Mouse (Mus musculus): Measurements from ENCODE around the gene Timp3.
"Not testable (repeated sequence)": the region's sequence is repeated elsewhere in the genome, so short reads cannot be mapped to it uniquely, and the experiment has no call there.

Gene Timp3

DNA sequence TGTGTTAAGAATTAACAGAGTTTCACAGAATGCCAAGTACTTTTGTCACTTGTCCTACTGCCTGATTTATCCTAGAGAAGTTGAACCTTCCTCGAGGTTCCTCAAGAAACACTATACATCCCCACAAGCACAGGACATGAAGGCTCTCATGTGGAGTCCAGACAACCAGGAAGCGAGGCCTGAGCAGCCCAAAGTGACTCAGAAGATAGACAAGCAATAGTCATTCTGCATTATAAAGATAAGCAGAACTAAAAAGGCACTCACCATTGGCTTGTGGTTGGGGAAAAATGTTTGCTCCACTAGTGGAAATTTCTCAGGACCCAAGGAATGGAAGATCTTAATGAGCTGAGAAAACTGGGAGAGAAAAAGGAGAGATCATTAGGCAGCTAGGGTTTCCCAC lies 51.1 kb downstream of the Timp3 start:
- DNase-seq (ENCODE audit: inconsistent ontology term), result no peak

DNA sequence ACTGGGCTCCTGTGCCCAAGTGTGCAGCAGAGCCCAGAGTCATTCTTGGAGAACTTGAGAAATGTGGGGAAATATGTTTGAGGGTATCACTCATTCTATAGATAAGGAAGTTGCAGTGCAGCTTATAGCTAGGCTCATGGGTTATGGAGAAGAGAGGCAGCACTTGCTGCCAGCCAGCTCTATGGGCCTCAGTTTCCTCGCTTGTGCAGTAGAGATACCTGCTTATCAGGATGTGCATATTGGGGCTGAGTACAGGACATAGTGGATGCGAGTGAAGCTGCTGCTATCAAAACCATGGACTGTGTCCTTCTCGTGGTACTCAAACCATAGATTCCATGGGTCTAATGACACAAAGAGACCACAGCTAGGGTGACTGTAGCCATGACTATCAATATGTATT lies 52.3 kb downstream of the Timp3 start:
- no peak for DNase-seq (ENCODE audit: inconsistent ontology term)

DNA sequence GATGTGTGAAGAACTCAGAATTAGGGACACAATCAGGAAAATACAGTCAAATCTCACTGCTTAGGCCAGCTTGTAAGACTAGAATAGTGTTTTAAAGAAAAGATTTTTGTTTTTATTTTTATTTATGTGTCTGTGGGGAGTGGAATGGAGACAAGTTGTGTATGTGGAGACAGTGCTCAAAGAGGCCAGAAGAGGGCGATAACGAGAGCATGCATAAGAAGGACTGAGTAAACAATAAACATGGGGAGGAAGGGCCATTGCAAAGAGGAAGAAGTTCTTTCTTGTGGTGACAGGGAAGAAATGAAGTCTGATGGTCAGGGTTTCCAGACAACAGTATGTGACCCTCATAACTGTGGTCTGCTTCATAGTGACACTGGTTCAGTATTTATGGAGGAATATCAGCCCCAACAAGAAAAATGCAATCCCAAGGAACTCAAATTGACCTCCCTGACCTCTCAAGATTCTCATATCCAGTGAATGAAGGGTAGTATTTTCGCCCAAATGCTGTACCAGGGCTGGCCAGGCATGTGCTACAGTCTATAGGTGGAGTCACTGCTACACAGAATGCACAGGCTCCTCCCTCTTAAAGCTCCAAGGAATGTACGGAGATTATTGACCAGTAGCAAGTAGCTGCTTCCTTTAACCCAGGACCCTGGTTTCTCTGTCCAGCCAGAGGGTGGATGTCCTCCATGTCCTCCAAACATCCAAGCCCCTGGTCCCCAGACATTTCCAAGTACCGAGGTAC lies 56.8 kb downstream of the Timp3 start:
- DNase-seq (ENCODE audit: inconsistent ontology term), result no peak

DNA sequence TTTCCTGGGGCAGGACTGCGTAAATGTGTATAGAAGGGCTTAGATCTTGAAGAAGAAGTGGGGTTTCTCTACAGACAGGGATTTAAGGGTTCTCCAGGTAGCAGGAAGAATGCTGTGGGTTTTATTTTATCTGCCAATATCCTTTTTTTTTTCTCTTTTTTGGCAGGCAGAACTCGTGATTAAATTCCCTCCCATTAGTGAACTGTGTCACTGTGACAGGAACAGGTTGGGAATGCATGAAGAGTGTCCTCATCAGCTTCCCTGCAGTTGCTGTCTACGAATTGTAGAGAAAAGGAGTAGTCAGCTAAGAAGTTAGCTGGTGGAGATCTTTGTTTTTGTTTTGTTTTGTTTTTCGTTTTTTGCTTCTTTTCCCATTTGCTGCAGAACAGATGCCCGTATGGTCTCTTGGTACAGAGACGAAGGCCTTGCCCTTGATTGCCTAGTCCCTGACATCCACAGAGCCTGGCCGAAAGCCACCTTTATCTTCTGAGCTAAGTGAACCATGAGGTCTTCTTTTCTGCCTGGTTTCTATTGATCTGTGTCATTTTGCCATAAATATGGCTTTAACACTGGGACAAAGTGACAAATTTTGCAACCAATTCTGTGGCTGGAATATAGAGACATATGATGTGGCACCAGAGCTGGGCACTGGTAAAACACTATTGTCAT lies 58.3 kb downstream of the Timp3 start:
- no peak for DNase-seq (ENCODE audit: inconsistent ontology term)

DNA sequence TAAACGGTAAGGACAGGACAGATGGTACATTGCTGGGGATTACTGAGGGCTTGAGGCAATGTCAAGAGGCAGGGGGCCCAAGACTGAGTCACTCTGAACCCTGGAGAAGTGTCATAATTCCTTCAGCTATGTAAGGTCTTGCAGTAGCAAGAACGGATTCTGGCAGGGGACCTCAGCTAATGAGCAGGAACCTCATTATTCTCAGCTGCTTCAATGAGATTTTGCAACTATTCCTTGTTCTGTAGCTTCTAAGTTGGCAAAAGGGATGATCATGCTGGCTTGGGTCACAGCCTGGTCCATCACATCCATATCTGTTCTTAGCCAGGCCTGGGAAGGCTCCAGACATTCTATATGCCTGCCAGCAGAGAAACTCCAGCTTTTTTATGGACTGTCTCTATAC lies 59.0 kb downstream of the Timp3 start:
- DNase-seq (ENCODE audit: inconsistent ontology term), result peak; percentile 90

DNA sequence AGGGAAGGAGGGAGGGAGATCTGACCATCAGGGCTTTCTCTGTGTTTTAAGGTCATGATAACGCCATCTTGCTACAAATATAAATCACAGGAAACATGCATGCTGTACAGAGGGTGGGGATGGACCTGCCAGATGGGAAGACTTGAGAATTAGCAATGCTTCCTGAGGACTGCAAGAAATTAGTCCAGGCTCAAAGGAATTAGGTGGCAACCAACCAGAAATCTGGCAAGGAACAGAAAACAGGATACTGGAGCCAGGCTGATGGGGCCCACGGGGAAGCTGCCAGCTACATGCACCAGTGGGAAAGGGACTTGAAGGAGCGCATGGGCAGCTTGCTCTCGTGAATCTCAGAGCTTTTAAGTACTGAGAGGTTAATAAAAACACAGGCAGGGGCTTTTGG lies 59.5 kb downstream of the Timp3 start:
- DNase-seq (ENCODE audit: inconsistent ontology term), result peak; percentile 72

DNA sequence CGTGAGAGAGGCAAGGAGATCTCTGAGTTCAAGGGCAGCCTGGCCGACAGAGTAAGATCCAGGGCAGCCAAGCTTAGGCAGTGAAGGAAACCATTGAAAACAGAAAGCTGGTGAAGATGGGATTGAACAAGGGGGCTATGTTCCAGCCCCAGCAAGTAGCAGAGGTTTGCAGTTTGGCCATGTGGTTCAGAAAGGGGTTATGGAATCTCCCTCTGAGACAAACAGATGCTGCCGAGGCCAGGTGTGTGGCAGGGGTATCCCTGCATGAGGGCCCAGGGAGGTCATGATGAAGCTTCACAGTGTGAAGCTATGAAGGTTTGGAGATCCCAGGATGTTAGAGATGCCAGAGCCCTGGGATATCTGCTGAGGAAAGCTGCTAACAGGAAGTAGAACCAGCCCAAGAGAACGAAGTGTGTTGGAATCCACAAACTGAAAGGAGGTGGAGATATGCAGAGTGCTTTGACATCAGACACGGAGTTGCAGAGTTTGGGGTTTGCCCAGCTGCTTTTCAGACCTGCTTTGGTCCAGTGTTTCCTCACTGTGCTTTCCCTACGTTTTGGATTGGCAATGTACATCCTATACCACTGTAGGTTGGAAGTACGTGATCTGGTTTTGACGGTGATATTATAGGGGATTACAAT lies 63.6 kb downstream of the Timp3 start:
- DNase-seq (ENCODE audit: inconsistent ontology term), result no peak

DNA sequence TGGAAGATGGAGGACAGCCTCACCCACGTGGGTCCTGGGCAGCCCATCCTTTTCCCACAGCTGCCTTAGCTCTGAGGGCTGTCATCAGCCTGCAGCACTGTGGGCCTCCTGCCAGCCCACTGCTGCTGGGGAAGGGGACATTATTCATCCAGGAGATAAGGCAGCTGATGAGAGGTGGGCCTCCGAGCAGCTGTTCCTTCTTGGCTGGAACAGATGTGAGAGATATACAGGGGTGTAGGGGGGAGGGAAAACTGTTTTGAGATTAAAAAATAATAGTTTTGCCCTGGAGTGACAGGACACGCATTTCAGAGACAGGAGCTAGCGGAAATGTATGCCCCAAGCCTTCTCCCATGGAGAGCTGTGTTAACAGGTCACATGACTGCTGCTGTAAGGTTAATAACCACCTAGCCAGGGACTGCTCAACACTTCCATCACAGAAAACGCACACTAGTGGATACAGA lies 65.5 kb downstream of the Timp3 start:
- DNase-seq (ENCODE audit: inconsistent ontology term), result no peak

DNA sequence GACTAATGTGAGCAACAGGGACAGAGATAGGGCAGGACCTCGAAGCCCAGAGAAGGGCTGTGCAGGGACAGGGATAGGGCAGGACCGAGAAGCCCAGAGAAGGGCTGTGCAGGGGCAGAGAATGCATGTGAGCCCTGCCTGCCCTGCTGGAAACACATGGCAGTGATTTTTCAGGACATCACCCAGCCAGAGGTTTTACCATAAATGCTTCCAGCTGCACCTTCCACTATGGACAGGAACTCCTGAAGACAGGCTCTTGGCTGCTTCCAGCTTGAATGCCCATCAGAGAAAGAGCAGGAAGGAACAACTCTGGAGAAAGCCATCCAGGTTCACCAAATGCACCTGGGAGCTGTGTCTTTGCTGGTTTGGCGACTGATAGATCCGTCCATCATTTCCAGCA lies 67.2 kb downstream of the Timp3 start:
- no peak for DNase-seq (ENCODE audit: inconsistent ontology term)

DNA sequence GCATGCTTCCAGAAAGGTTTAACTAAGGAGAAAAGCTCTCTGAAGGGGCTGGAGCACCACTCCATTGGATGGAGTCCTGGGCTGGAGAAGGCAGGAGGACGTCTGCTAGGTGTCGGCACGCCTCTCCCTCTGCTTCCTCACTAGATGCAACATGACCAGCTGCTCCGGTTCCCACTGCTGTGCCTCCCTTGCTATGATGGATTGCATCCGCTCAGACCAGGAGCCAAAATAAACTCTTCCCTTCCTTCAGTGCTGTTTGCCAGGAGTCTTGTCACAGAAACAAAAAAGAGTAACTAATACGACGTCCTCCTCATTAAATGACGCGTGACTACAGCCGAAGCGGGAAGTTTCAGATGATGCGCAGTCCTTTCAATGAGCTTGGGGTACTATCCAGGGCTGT lies 68.6 kb downstream of the Timp3 start:
- DNase-seq (ENCODE audit: inconsistent ontology term), result no peak

DNA sequence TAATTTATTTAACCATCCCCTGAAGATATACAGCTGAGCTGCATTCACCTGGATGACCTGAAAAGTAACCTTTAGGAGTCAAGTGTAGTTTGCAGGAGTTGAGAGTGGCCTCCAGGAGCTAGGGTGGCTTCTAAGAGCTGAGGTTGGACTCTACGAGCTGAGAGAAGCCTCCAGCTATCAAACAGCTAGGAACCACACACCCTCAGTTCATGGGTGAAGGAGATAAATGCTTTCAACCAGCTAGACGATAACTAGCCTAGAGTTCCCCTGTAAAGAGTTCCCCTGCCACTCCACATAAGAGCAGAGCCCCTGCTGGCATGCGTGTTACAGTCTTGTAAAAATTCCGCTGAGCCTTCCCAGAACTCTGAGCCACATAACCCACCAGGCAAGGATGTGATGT lies 69.2 kb downstream of the Timp3 start:
- DNase-seq (ENCODE audit: inconsistent ontology term), result no peak

DNA sequence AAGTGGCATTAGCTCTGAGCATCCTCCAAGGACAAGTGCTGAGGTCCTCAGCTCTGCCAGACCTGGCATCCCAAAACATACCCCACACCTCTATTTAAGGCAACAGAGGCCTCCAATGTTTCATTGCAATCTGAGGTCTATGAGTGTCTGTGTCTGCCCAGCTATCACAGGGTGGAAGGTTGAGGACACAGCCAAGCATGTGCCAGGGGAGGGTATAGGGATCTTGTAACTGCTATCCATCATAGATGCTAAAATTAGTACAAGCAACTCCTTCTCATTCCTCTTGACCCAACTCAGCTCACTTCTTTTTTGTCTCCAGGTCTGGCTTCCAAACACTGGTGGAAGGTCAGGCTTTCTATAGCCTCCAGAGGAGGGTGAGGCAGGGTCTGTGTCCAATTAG lies 71.4 kb downstream of the Timp3 start:
- DNase-seq (ENCODE audit: inconsistent ontology term), result no peak

DNA sequence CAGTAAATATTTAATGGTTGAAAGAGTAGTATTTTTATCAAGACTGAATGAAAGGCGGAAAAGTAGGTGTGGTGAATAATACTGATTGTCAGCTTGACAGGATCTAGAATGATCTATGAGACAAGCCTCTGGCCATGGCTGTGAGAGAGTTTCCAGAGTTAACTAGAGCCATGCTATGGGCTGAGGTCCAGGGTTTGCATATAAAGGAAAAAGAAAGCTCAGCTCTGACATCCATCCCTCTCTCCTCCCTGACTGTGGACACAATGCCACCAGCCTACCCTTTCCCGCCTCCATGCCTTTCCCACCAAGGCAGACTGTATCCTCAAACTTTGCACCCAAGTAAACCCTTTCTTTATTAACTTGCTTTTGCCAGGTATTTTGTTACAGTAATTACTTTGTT lies 73.9 kb downstream of the Timp3 start:
- DNase-seq (ENCODE audit: inconsistent ontology term), result no peak

DNA sequence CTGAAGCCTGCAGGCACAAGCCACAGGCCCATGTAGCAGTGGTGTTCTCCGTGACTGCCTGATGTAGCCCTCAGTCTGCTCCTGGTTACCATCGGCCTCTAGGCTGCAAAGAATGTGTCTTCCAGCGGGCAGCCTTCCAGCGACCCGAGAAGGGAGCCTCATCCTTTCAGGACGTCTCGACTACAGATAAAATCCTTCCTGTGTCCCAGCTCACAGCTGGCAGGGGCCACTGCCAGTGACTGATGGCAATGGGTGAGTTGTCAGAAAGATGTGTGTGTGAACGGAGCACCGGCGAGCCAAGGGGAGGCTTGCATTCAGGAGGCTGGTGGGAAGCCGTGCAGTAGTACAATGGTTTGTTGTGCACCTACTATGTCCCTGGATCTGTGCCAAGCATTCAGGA lies 75.7 kb downstream of the Timp3 start:
- peak; percentile 39 for DNase-seq (ENCODE audit: inconsistent ontology term)

DNA sequence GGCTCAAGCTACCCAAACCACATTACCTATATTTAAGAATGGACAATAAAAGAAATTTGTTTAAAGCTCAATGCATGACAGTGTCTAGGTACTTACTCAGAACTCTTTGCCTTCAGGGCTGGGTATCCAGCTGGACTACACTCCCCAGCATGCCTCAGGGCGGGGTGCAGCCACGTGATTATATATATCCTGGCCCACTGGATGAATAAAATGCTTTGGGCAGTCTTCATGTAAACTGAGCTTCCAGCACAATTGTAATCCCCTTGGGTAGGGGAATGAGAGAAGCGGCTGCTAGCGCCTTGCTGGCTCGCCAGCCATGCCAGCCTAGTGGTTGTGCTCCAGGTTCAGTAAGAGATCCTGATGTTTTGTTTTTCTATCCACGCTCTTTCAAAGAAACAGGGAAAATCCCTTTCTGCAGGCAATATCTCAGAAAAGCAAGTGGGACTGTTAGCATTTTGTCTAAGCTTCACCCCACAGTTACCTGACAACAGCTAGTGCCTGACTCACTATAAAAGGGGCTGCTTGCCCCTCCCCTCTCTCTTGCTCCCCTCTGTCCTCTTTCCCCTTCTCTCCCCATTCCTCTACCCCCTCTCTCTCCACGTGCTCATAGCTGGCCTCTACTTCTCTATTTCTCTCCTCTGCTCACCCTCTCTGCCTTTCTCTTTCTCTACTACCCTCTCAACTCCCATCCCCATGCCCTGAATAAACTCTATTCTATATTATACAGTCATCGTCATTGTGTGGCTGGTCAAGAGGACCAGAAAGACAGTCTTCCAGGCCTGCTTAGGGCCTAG lies 76.4 kb downstream of the Timp3 start:
- no peak for DNase-seq (ENCODE audit: inconsistent ontology term)

DNA sequence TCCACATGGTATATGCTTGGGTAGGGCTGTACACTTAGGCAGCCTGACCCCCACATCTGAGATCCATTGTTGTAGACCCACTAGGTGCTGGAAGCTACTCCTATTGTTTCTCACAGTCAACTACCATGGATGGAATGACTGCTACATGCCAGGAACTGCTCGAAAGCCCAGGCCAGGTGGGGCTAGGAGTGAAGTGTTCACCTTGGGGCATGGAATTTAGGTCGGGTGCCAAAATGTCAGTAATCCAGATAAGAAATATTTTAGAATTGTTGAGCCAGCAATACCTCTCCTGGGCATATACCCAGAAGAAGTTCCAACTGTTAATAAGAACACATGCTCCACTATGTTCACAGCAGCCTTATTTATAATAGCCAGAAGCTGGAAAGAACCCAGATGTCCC lies 78.6 kb downstream of the Timp3 start:
- DNase-seq (ENCODE audit: inconsistent ontology term), result not testable (repeated sequence)

DNA sequence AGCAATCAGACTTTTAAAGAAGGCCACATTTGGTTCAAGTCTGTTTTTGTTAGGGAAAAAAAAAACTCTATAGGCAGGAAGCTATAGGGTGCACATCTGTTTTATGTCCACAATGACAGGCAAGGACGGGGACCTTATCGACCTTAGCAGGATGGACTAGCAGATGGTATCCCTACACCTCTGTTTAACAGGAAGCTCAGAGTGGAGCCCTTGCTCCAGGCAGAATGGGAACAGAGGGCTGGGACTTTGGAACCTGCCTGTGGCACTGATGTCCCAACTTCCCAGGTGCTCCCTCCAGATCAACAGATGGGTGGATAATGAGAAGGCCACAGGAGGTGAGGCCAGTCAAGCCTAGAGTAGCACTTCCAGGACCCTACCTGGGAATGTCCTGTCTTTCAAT lies 80.5 kb downstream of the Timp3 start:
- DNase-seq (ENCODE audit: inconsistent ontology term), result no peak

DNA sequence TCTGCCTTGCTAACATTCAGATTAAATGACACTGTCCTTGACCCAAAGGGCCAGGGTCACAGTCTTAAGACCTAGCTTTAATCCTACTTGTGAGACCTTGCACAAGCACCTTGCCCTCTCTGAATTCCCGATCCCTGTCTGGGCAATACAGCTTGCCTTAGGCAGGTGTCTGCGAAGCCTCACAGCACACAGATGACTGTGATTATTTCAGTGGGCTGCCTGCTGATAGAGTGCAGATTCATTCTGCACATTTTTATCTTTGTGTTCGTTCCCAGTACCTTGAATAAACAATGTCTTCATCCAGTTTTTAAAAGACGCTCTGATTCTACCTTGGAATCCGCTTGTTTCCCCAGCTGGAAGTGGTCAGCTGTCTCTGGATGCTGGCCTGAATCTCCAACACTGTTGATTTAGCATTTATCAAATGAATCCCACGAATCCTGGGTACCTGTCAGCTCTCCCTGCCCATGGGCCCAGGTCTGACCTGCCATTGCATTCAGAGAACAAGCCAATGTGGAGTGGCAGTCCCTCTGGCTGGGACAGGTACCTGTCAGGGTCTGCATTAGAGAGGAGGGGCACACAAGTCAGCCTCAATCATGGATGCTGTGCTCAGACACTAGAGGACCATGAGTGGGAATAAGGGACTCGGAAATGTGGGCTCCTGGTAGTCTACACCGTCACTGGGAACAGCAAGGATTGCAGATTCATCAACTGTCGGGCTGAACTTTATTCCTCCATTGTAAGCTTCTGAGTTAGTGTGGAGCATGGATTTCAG lies 81.2 kb downstream of the Timp3 start:
- DNase-seq (ENCODE audit: inconsistent ontology term), result no peak

DNA sequence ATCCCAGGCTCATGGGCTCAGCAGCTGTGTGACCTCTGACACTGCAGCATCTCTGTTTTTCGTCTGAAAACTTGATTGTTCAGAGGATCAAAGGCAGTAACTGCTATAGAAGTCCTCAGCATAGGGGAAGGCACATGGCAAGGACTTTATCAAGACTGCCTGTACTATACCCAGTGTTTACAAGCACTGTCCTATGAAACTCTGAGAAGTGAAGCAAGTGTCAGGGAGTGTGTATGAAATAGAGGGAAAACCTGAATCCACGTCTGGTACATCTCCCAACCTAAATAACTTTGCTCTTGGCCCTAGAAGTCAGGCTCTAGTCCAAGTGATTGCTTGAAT lies 81.7 kb downstream of the Timp3 start:
- DNase-seq (ENCODE audit: inconsistent ontology term), result no peak

DNA sequence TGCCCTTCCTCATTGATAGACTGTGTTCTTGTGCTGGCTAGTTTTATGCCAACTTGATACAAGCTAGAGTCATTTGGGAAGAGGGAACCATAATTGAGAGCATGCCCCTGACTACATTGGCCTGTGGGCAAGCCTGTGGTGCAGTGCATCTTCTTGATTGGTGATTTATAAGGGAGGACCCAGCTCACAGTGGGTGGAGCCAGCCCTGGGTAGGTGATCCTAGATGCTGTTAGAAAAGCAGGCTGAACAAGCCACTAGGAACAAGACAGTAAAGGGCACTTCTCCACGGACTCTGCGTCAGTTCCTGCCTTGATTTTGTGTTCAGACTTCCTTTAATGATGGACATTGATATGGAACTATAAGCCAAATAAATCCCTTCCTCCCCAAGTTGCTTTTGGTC lies 84.5 kb downstream of the Timp3 start:
- no peak for DNase-seq (ENCODE audit: inconsistent ontology term)

DNA sequence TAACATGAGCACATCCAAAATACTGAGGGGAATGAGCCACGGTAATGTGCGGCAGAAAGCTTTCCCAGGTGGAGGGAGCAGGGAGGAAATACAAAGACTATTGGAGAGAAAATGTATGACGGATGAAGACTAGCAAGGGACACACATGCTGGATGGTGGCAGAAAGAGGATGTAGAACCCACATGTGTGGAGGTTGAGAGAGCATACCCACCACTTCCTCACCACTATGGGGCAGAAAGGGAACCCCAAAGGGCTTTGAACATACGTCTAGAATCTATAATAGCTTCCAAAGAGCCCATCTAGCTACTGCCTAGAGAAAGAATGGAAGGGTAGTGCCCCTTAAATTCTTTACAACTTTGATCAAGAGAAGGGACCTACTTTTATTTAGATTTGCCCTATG lies 85.5 kb downstream of the Timp3 start:
- DNase-seq (ENCODE audit: inconsistent ontology term), result no peak

DNA sequence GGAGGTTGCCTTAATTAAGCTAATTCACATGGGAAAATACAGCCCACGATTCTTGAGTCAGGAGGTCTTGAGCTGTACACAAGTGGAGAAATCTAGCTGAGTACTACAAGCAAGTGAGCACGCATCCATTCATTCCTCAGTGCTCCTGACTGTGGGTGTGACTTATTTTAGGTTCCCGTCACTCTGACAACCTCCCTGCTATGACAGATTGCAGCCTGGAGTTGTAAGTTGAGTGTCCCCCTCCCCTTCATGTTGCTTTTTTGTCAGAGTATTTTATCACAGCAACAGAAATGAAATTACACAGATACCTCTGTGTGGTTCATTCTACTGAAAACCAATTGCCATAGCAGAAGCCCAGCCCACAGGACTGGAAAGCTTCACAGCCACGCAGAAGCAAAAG lies 86.1 kb downstream of the Timp3 start:
- DNase-seq (ENCODE audit: inconsistent ontology term), result no peak
